Mouse (Mus musculus): ENCODE measurements at regions not wholly inside any gene's neighbourhood (a gene's known extent, or its start where the extent isn't known, plus 50 kb on each side); places are given as distances from the start of the nearest gene placed in this dataset.

DNA sequence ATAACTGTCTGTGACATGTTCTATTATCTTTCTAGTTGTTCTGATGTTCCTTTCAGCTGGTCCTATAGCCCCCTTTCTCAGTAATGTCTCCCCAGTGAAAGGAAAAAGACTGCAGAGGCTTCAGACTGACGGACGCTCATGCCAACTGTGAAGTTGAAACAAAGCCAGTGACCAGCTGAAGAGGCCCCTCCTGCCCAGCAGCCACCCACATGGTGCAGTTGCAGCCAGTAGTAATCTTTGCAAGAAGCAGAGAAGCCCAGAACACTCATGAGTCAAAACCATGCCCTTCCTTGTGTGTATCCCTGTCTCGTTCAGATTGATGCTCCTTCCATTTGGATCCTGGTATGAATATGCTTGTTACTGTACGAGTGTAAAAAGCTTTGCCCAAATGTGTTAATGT, 428.7 kb upstream of the Ubash3b start:
- no peak for DNase-seq (ENCODE audit: low spot score)

DNA sequence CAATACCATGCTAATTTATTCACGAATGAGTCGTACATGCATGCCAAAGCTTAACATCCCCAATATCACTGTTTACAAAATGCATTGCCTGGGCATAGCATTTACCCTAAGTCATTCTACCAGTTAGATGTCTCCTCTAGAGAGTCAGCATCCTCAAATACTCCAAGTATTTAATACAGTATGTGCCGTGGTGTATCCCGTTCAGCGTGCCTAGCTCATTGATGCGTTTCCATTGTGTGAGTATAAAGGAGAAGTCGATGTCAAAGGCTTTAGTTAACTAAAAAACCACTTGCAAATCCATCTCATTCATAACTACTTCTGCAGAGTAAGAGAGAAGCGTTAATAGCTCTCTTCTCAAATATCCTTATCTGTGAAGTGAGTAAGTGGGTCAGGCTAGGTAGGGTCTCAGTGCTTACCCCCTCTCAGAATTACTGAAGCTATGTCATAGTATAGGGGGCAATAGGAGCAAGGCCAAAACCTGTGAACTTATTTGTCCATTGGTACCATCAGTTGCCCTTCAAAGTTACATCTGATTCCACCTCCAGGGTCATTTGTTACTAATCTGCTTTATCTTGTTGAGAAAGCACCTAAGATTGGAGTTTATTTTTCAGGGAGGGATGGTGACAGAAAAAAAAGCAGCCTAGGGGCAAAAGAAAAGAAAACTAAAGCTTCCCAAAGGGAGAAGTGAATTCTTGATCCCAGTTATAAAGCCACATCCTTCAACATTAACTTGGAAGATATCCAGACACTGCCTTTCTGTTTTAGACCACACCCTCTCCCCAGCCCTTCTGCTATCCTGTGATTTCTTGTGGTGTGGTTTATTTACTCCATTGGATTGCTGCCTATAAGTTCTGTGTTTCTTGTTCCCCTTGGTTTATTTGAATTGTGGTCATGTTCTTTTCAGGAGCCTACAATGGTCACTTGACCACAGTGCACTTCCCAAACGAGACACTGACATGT, 427.2 kb upstream of the Ubash3b start:
- DNase-seq (ENCODE audit: low spot score) = no peak

DNA sequence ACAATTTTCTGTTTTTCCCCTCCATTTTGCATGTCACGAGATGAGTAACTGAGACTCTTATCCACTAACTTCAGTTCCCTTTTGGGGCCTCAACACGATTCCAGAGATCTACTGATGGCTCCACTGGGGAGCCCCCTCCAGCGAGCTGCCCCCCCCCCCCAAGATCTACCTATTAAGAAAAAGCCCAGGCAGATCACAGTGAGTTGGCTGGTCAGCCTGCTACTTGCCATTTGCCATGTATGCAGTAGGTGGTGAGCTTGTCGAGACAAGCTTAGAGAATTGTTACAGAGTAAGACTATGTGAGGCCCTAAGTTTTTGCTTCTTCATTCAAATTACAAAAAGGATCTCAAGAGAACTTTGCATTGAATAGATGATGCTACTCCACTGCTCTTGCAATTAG, 426.3 kb upstream of the Ubash3b start:
- no peak for DNase-seq (ENCODE audit: low spot score)

DNA sequence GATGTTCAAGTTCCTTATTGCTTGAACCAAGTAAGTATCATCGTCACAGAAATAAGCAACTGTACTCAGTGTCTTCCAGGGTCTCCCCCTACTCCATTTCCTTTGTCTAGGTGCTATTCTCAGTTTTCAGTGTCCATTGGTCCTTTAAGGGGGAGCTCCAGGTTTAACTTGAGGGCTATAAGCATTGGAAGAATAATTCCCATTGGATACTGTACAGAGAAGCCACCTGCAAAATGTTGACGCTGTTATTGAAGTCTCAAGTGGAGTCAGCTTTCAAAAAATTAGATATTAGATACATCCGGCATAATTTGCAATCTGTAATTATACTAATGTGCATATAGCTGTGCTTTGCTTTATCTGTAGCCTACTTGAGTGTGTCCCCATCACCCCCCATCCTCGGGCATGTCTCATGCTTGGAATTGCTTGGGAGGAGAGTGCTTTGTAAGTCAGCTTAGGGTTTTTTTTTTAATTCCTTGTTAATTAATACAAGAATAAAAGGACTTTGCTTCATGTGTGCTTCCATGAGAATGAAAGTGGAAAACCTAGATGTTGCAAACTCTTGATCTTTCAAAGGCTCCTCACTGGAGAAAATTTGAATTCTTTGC, 425.6 kb upstream of the Ubash3b start:
- DNase-seq (ENCODE audit: low spot score) = no peak

DNA sequence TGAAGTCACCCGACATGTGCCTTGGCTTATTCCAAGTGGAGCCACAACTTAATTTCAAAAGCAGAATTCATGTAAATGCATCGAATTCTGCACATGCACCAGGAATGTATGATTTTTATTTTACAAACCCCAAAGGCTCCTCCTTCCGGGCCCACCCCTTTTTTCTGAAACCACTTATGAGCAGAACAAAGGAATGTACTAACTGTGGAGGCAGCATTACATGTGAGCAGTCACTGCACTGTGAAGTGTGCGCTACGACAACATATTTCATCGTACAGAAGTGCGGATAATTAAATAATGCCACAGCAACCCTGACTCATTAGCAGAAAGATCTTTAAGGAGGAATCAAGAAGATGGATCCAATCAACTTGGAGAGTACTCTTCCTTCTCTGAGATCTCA, 424.8 kb upstream of the Ubash3b start:
- DNase-seq (ENCODE audit: low spot score) = no peak

DNA sequence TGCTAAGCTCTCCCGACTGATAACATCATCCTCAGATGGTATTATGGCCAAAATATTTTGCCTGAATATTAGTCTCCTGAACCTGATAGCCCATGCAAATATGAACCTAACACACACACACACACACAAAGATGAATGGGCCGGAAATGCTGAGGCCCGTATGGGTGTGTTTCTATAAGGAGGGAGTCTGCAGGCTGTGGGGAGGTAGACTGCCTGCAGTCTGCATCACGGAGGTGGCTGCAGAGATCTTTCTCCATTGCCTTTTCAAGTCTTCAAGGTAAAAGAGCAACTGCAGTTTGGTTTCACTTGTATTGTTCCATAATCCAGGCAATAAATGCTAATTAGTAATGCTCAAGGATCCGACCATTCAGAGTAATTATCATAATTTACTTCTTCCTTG, 424.3 kb upstream of the Ubash3b start:
- DNase-seq (ENCODE audit: low spot score) = no peak

DNA sequence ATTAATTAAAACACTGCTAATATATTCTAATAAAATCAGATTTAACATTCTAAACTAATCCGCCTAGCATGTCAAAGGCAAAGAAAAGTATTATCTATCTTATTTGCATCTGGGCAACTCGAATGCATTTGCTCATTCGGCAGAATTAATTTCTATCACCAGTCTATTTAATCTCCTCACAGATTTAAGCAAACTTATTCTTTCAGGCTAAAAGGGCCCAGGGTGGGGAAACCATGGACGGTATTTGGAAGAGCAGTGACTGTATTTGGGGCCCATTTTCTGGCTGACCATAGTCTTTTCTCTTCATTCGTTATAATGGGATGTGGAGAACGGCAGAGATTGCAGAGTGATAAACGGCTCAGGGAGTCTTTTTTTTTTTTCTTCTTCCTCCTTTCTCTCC, 423.5 kb upstream of the Ubash3b start:
- DNase-seq (ENCODE audit: low spot score) = no peak

DNA sequence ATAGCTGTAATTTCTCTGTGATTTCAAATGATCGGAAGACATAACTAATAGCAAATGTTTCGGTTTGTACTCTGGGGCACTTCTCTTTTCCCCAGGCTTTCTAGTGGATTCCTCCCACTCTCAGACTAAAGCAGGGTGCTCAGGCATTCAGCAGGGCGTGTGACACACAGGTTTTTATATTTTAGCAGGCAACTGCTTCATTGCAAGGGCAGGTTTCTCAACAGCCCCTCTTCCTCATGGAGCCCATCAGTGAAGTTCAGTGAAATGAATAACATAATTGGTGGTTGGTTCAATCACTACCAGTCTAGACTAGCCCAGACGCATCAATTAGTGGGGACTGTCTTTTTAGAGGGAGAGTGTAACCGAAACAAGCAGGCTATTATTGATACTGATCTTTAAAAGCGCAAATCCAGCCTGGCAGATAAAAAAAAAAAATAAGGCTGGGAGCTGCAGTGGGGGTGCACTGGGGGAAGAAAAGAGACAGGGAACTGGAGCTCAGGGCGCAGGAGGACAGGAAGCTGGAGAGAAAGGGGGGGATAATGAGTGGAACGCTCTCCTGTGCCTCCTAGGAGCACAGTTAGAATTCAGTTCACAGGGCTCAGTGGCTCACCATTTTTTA, 422.3 kb upstream of the Ubash3b start:
- no peak for DNase-seq (ENCODE audit: low spot score)

DNA sequence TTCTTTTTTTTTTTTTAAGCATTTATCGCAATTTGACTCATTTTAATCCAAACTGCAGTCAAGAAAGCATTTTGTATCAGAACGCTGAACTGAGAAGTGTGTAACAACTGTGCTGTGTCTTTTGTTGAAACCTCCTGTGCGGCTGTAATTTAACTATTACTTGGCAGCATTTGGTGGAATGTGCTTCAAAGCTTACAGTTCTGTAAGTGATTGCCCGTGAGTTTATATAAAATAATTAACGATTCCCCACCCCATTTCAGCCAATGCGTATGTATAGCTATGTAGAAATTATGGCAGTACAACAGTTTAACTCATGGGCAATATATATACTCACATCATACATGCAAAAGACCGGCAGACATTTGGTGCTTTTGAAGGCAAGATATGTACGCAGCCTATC, 421.8 kb upstream of the Ubash3b start:
- no peak for DNase-seq (ENCODE audit: low spot score)

DNA sequence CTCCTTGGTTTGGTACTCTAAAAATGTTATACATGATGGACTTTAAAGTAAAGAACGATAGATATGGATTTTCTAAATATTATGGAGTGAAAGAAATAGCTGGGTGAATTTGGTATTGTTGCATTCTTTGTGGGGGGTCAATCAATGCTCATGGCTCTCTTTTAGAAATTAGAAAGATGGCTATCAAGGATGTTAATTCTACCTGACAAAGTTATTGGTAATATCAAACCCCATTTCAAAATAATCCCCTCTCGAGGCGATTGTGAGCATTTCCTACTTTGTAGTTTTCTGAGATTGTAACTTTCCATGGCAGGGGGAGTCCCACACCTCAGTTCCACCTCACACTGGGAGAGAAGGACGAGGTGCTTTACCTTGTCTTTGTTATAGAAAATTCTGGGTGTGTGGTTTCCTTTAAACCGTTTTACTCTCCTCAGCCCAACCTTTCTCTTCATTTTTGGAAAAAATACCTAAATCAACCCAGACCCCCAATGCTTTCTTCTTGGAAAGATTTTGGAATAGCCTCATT, 421.3 kb upstream of the Ubash3b start:
- no peak for DNase-seq (ENCODE audit: low spot score)

DNA sequence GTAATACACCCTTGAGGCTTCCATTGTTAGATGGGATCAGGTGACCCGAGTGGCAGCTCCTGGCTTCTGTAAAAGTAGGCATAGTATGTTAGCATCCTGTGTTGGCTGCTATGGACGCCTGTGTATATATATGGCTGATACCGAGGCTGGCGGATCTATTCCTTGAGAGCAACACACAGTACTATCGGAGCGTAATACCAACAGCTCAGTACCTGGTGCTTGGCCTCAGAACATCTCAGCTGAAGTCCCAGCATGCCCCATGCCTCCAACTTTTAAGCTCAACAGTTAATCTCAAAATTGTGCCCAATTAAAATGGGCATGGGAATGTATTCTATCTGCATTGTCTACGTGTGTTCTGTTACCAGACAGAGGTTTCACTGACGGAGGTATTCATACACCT, 420.7 kb upstream of the Ubash3b start:
- no peak for DNase-seq (ENCODE audit: low spot score)

DNA sequence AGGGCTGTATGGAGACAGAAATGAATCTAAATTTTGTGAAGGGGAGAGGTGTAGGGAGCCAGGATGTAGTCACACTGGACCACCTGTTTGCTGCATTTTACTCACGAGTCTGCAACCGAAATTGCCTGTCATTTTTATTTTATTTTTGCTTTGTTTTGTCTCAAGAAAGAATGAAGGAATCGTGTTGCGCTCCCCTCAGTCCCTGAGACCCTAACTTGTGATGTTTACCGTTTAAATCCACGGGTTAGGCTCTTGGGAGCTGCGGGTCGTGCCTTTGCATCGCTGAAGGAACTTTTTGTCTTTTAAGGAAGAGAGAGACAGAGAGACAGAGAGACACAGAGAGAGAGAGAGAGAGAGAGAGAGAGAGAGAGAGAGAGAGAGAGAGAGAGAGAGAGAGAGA, 420.2 kb upstream of the Ubash3b start:
- DNase-seq (ENCODE audit: low spot score) = no peak

DNA sequence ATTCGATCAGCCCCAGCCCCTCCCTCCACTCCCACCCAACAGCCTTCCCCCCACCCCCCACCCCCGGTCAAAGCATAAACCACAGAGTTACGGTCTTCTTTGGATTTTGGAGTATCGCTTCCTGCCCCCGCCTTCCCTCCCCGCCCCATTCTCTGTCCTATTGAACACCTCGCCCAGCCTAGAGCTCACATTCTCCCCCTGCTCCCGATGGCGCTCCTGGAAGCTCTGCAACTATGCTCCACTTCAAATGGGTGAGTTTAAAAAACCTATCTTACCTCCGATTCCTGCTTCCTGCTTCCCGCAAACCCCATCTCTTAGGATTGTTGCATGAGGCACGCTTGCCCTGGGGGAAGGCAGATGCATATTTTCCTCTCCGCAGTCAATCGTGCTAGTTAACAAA, 419.7 kb upstream of the Ubash3b start:
- no peak for DNase-seq (ENCODE audit: low spot score)

DNA sequence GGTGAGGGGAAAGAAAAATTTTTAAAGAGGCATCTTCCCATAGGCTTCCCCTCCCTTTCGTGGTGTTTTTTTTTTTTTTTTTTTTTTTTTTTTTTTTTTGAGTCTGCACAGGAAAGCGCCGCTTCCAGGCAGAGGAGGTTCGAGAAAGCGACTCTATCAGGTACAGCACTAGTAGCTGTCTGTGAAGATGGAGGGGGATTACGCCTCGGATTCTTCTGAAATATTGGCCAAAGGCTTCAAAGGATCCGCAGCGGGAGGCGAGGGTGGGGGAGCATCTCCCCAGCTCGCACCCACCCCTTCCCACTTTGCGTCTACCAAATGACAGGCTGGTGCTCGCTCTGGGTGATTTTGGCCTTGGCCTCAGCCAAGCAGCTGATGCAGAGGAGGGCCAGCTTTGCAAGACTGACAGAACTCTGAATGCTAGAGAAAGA, 419.1 kb upstream of the Ubash3b start:
- peak; percentile 68 for DNase-seq (ENCODE audit: low spot score)

DNA sequence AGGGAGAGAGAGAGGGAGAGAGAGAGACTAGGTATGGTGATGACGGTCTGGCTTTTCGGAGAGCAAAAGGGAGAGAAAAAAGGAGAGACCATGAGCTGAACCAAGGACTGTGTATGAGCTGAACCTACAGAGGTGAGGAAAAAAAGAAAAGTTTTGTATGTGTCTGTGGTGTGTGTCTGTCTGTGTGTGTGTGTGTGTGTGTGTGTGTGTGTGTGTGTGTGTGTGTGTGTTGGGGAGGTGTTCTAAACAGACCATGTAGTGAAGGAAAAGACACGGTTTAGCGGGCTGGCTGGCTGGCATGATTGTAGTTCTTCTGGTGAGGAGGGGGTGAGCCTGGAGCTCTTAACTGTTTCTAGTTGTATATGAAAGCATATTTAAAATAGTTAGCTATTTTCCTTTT, 418.6 kb upstream of the Ubash3b start:
- DNase-seq (ENCODE audit: low spot score) = no peak

DNA sequence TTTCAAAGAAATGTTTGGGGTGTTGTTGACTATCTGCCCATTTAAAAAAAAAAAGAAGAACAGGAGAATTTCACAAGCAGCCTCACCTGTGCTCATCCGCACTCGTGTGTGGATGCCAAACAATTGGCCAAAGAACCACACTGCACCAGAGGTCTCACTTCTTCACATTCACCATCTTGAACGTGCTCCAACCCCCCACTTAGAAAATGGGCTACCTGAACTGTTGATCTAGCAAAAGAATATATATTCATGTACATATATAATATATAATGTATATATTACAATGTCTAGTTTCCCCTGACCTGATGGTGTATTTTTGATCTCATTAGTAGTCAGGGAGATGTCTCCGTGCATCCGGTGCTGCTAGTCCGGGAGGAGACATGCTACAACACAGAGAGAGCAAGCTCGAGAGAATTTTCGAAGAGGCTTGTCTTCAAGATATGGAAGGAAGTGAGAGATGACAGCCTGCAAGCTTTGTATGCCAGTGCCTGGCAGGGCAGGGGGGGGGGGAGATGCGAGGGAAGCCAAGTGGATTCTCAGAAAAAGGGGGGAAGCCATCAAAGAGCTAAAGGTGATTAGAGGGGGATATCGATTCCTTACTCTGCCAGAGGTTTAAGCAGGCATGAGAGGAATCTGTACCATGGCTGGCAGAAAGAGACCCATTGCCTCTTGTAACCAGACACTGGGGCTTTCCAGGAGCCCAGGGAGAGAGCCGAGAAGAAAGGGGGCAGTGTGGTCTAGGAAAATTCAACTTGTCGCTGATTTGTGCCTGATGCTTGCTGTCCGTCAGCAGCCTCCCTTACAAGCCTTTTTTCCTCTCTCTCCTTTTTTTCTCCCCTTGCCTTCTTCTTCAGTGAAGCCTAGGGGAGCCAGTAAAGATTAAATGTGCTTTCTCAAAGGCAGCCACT, 417.9 kb upstream of the Ubash3b start:
- DNase-seq (ENCODE audit: low spot score) = peak; percentile 72

DNA sequence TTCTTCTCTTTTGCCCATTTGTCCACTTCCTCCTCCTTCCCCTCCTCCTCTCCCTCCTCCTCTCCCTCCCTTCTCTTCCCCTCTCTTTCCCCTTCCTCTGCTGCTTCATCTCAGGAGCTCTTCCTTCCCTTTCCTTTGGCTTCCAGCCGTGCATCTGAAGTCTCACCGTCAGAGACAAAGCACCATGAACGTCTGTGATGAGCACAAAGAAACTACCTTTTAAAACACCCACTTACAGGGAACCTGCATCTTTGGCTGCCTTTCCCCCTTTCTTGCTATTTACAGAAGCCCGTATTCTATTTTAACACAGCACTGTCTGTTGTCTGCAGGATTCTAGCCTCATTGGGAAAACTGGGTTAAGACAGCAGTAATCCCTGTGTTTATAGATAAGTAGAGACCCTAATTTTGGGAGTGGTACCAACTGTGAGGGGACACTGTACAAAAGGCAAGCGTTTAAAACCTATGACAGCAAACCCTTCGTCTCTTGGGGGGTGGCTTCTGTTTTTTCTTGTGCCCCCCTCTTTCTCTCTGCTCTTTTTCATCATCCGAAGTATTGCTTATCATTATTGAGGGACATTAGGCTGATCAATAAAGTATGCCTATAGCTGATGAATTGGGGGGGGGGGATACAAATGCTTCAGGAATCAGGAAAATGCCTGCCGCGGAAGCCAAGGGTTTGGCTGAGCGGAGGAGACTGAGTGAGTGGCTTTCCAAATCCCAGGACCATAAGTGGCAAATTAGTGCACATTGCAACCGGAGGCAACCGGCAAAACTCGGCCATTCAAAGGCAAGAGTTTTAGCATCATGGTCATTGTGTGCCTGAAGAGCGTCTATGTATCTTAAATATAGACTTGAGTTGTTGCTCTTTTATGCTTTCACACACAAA, 417.0 kb upstream of the Ubash3b start:
- no peak for DNase-seq (ENCODE audit: low spot score)

DNA sequence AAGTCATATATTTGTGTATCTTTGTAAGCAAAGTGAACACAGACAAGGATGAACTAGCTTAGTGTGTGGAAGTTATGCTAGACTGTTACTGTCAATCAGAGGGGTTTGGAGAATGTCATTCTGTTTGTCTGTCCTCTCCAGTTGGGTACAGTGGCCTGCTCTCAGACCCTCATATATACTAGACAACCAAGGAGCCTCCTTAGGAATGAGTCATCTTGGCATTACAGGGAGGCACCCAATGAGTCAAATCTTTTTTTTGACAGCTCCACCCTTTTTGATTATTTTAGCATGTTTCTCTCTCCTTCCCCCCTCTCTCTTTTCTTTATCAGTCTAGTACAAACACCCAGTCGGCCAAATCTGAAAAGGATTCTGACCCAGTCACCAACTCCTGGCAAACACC, 416.3 kb upstream of the Ubash3b start:
- no peak for DNase-seq (ENCODE audit: low spot score)

DNA sequence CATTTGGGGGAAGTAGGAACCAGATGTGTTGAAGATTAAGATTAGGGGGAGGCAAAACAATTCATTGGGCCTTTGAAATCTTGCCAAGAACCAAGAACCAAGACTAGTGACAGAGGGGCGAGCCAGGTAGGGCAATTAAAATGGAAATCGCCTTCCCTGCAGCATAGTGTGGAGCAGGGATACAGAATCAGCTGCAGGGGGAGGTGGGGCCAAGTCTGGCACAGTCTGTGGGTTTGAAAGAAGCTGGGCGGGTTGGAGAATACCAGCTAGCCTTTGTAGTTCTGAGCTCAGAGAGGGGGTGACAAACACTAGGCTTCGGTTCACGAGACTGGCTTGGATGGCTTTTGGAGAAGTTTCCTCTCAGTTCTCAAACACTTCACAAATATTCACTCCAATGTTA, 414.3 kb upstream of the Ubash3b start:
- no peak for DNase-seq (ENCODE audit: low spot score)

DNA sequence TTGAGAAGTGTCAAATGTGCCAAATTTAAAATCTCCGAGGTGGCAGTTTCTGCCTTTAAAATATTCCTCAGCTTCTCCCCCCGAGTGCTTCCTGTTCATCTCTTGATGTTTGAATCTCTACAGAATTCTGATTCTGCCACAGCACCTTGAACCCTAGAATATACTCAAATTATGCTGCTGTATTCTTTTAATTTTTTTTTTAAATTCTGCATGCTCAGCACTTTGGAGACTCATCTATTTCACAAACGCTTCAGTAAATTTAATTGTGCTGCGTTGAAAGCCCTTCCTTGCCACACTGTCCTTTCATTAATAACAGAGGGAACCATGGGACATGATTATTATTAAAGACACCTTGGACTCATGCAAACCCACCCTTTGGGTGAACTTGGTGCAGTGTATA, 408.8 kb upstream of the Ubash3b start:
- no peak for DNase-seq (ENCODE audit: low spot score)

DNA sequence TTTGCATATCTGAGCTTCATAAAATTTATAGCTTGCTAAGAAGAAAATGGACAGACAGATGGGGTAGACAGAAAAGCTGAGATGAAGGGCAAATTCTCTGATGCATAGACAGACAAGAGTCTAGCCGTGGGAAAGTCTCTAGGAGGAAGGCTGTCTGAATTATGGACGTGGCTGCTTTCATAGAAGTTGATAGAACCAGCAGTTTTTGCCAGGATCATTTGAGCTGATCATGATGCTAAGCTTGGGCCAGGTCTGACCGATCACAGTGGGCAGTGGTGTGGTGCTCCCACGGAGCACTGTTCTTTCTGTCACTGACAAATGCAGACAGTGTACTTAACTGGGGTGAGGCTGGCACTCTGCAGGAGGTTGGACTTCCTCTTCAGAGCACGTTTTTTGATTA, 405.0 kb upstream of the Ubash3b start:
- DNase-seq (ENCODE audit: low spot score) = no peak

All from left cerebral cortex, adult 11 months (tissue).